Mouse (Mus musculus): ENCODE results near the gene Olfr784. TPM values are rescaled to one million over a fixed set of nuclear protein-coding genes. Genes with fewer than 3 reads are reported as not detected.

Olfr784 gene
- polyA plus RNA-seq (2015; fragmentation: Illumina TruSeq; extraction: RNeasy Lipid Tissue Mini Kit (QIAGEN cat#74804); ENCODE audit: insufficient read depth, low read depth, low replicate concordance): not detected

DNA sequence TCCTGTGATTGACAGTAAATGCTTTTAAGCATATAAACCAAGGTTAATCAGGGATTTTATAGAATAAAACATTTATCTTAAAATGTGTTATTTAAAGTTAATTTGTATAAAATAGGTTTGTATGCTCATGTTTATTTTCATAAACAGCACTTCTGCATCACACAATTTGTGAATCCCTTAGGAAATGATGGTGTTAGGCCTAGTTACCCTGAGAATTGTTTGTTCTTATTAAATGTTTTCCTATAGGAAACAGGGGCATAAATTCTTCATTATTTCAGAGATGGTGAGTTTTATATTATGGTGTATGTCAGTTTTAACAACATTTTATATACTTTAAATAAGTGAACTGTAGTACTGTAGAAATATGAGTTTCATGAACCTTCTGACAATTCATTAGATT lies at the start of gene Olfr784:
TSS of gene Olfr784 (plus strand) at position 301 of the 400 bp plus-strand sequence.

DNA sequence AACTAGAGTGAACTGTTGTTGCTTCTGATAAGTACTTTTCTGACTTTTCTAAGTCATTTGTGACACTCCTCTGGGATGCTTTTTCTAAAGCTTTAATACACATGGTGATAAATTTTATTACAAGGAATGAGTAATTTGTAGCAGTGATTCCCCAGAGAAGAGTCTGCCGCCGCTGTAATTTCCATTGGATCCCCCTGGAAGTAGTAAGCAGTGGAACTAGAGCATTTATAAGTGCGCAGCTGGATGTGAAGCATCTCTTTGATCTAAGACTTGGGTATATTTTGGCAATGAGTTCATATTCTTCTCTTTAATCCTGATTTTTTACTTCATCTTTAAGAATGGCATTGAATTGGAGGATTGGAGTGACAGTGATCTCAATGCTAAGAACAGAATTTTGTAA lies 35.3 kb upstream of the Olfr784 start, which contains the start of gene Olfr782:
TSS of gene Olfr782 (plus strand) at position 301 of the 400 bp plus-strand sequence.

DNA sequence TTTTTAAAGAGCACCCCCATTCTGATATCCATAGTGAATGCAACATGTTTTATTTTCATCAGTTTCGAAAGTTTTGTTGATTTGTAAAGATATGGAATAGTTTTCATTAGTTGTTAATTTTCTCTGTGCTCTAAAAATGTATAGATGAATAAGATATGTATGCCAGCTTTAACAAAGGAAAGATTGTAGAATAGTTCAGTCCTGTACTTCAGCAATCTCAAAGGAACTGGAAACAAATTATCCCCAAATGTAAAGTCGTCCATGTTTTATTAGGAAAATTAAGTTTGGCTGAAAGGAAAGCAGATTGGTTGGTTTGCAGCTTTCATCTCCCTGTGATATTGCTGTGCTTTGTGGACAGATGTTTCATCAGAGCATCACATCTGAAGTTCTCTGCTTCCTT lies 21.2 kb downstream of the Olfr784 start, which contains the start of gene Olfr785:
TSS of gene Olfr785 (plus strand) at position 301 of the 400 bp plus-strand sequence.

DNA sequence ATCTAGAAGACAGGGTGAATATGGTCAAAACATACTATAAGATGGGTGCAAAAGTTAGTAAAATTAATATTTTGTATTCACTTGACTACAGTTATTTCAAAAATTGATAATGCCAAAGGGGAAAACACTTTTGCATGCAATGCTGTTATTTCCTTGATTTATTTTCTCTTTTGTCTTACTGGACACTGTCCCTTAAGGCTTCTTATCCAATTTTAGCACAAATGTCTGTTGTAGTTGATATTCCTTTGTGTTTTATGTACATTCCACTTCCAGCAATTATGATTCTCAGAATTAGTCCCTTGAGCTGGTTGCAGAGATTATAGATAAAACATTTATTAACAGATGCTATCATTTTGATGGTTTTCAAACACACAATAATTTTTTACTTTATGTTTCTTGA lies 43.1 kb downstream of the Olfr784 start, which contains the start of gene Olfr786:
TSS of gene Olfr786 (plus strand) at position 301 of the 400 bp plus-strand sequence.

Other genes starting within 250 kb of the Olfr784 start
- gene Olfr770, start 245.1 kb upstream of the Olfr784 start, polyA plus RNA-seq (2015; fragmentation: Illumina TruSeq; extraction: RNeasy Lipid Tissue Mini Kit (QIAGEN cat#74804); ENCODE audit: insufficient read depth, low read depth, low replicate concordance): not detected
- gene Olfr771, start 219.3 kb upstream of the Olfr784 start, polyA plus RNA-seq (2015; fragmentation: Illumina TruSeq; extraction: RNeasy Lipid Tissue Mini Kit (QIAGEN cat#74804); ENCODE audit: insufficient read depth, low read depth, low replicate concordance): not detected
- gene Olfr772, start 206.2 kb upstream of the Olfr784 start, polyA plus RNA-seq (2015; fragmentation: Illumina TruSeq; extraction: RNeasy Lipid Tissue Mini Kit (QIAGEN cat#74804); ENCODE audit: insufficient read depth, low read depth, low replicate concordance): not detected
- not detected for gene Olfr773, start 196.7 kb upstream of the Olfr784 start, polyA plus RNA-seq (2015; fragmentation: Illumina TruSeq; extraction: RNeasy Lipid Tissue Mini Kit (QIAGEN cat#74804); ENCODE audit: insufficient read depth, low read depth, low replicate concordance)
- gene Olfr774, start 147.9 kb upstream of the Olfr784 start, polyA plus RNA-seq (2015; fragmentation: Illumina TruSeq; extraction: RNeasy Lipid Tissue Mini Kit (QIAGEN cat#74804); ENCODE audit: insufficient read depth, low read depth, low replicate concordance): not detected
- gene Olfr775, start 135.7 kb upstream of the Olfr784 start, polyA plus RNA-seq (2015; fragmentation: Illumina TruSeq; extraction: RNeasy Lipid Tissue Mini Kit (QIAGEN cat#74804); ENCODE audit: insufficient read depth, low read depth, low replicate concordance): not detected
- not detected for gene Olfr776, start 125.0 kb upstream of the Olfr784 start, polyA plus RNA-seq (2015; fragmentation: Illumina TruSeq; extraction: RNeasy Lipid Tissue Mini Kit (QIAGEN cat#74804); ENCODE audit: insufficient read depth, low read depth, low replicate concordance)
- not detected for gene Olfr777, start 112.6 kb upstream of the Olfr784 start, polyA plus RNA-seq (2015; fragmentation: Illumina TruSeq; extraction: RNeasy Lipid Tissue Mini Kit (QIAGEN cat#74804); ENCODE audit: insufficient read depth, low read depth, low replicate concordance)
- gene Olfr780, start 66.0 kb upstream of the Olfr784 start, polyA plus RNA-seq (2015; fragmentation: Illumina TruSeq; extraction: RNeasy Lipid Tissue Mini Kit (QIAGEN cat#74804); ENCODE audit: insufficient read depth, low read depth, low replicate concordance): not detected
- not detected for gene Olfr781, start 55.2 kb upstream of the Olfr784 start, polyA plus RNA-seq (2015; fragmentation: Illumina TruSeq; extraction: RNeasy Lipid Tissue Mini Kit (QIAGEN cat#74804); ENCODE audit: insufficient read depth, low read depth, low replicate concordance)
- gene Olfr782, start 35.2 kb upstream of the Olfr784 start, polyA plus RNA-seq (2015; fragmentation: Illumina TruSeq; extraction: RNeasy Lipid Tissue Mini Kit (QIAGEN cat#74804); ENCODE audit: insufficient read depth, low read depth, low replicate concordance): not detected
- gene Olfr785, start 21.3 kb downstream of the Olfr784 start, polyA plus RNA-seq (2015; fragmentation: Illumina TruSeq; extraction: RNeasy Lipid Tissue Mini Kit (QIAGEN cat#74804); ENCODE audit: insufficient read depth, low read depth, low replicate concordance): not detected
- not detected for gene Olfr786, start 43.2 kb downstream of the Olfr784 start, polyA plus RNA-seq (2015; fragmentation: Illumina TruSeq; extraction: RNeasy Lipid Tissue Mini Kit (QIAGEN cat#74804); ENCODE audit: insufficient read depth, low read depth, low replicate concordance)
- gene Olfr787, start 77.8 kb downstream of the Olfr784 start, polyA plus RNA-seq (2015; fragmentation: Illumina TruSeq; extraction: RNeasy Lipid Tissue Mini Kit (QIAGEN cat#74804); ENCODE audit: insufficient read depth, low read depth, low replicate concordance): not detected
- gene Olfr788, start 86.9 kb downstream of the Olfr784 start, polyA plus RNA-seq (2015; fragmentation: Illumina TruSeq; extraction: RNeasy Lipid Tissue Mini Kit (QIAGEN cat#74804); ENCODE audit: insufficient read depth, low read depth, low replicate concordance): not detected
- not detected for gene Olfr789, start 100.7 kb downstream of the Olfr784 start, polyA plus RNA-seq (2015; fragmentation: Illumina TruSeq; extraction: RNeasy Lipid Tissue Mini Kit (QIAGEN cat#74804); ENCODE audit: insufficient read depth, low read depth, low replicate concordance)
- gene Olfr790, start 114.4 kb downstream of the Olfr784 start, polyA plus RNA-seq (2015; fragmentation: Illumina TruSeq; extraction: RNeasy Lipid Tissue Mini Kit (QIAGEN cat#74804); ENCODE audit: insufficient read depth, low read depth, low replicate concordance): not detected
- not detected for gene Olfr791, start 137.7 kb downstream of the Olfr784 start, polyA plus RNA-seq (2015; fragmentation: Illumina TruSeq; extraction: RNeasy Lipid Tissue Mini Kit (QIAGEN cat#74804); ENCODE audit: insufficient read depth, low read depth, low replicate concordance)
- gene Olfr792, start 155.1 kb downstream of the Olfr784 start, polyA plus RNA-seq (2015; fragmentation: Illumina TruSeq; extraction: RNeasy Lipid Tissue Mini Kit (QIAGEN cat#74804); ENCODE audit: insufficient read depth, low read depth, low replicate concordance): not detected
- gene Olfr794, start 183.6 kb downstream of the Olfr784 start, polyA plus RNA-seq (2015; fragmentation: Illumina TruSeq; extraction: RNeasy Lipid Tissue Mini Kit (QIAGEN cat#74804); ENCODE audit: insufficient read depth, low read depth, low replicate concordance): not detected
- gene Olfr796, start 228.5 kb downstream of the Olfr784 start, polyA plus RNA-seq (2015; fragmentation: Illumina TruSeq; extraction: RNeasy Lipid Tissue Mini Kit (QIAGEN cat#74804); ENCODE audit: insufficient read depth, low read depth, low replicate concordance): not detected
- gene Olfr798, start 243.9 kb downstream of the Olfr784 start, polyA plus RNA-seq (2015; fragmentation: Illumina TruSeq; extraction: RNeasy Lipid Tissue Mini Kit (QIAGEN cat#74804); ENCODE audit: insufficient read depth, low read depth, low replicate concordance): not detected